Mouse (Mus musculus) intestine, embryonic 14.5 days (tissue): ENCODE measurements around the gene Foxp1. TPM values are rescaled to one million over a fixed set of nuclear protein-coding genes. Genes with fewer than 3 reads are reported as not detected.

Experiments
- ATAC-seq: fragments of 200-750 bp; cut with Nextera tagmentation; replicated peaks from 2 replicates; pipeline ENCODE4 v1.8.0; 2017; ENCODE audit warnings: low read depth, moderate number of reproducible peaks, moderate TSS enrichment, moderate library complexity; ENCODE audit not compliant: low FRiP score, low TSS enrichment
- DNase-seq: peaks from one replicate; pipeline ENCODE4 v3.0.0-alpha.2; 2018; ENCODE audit warnings: low spot score
- H3K27ac ChIP-seq: fragments of 300-500 bp; sonication (generic); 2 replicates; pipeline ENCODE4 v1.5.1; 2014; ENCODE audit warnings: low read depth, mild to moderate bottlenecking, control low read depth
- H3K27me3 ChIP-seq: fragments of 300-500 bp; sonication (generic); replicated peaks from 2 replicates; pipeline ENCODE4 v1.6.1; 2014; ENCODE audit warnings: low read length, control low read depth; ENCODE audit not compliant: control insufficient read depth, insufficient read depth
- H3K36me3 ChIP-seq: fragments of 300-500 bp; sonication (generic); 2 replicates; pipeline ENCODE4 v1.6.1; 2014; ENCODE audit warnings: low read length, control low read depth; ENCODE audit not compliant: control insufficient read depth, insufficient read depth
- H3K4me1 ChIP-seq: fragments of 300-500 bp; sonication (generic); replicated peaks from 2 replicates; pipeline ENCODE4 v1.6.1; 2014; ENCODE audit warnings: low read length, control low read depth, mixed read lengths; ENCODE audit not compliant: control insufficient read depth, insufficient read depth
- H3K4me2 ChIP-seq: fragments of 300-500 bp; sonication (generic); 2 replicates; pipeline ENCODE4 v1.6.1; 2014; ENCODE audit warnings: low read length
- H3K4me3 ChIP-seq: fragments of 300-500 bp; sonication (generic); 2 replicates; pipeline ENCODE4 v1.5.1; 2014; ENCODE audit warnings: low read depth, low read length, control low read depth, mixed read lengths
- H3K9ac ChIP-seq: fragments of 300-500 bp; sonication (generic); 2 replicates; pipeline ENCODE4 v1.6.1; 2014; ENCODE audit warnings: mild to moderate bottlenecking, low read length
- H3K9me3 ChIP-seq: fragments of 300-500 bp; sonication (generic); 2 replicates; pipeline ENCODE4 v1.6.1; 2016; ENCODE audit warnings: low read length, control low read depth; ENCODE audit not compliant: control insufficient read depth
- WGBS: fragments of 180-500 bp; shearing (Covaris S2); extraction: QIAGEN DNeasy Blood & Tissue Kit; methylation state at CpG from one replicate; pipeline ENCODE4 v1.1.7; 2014; 5-methylcytosine and 5-hydroxymethylcytosine counted together
- polyA plus RNA-seq: library from polyadenylated mRNA; unstranded; fragments of >200 nt; fragmentation: Nextera tagmentation; extraction: Ambion mirVana; gene quantifications from 2 replicates; pipeline ENCODE4 v1.2.1, GENCODE M21; 2014

The Foxp1 gene
- polyA plus RNA-seq, 1 experiment from 2014 or later, result 133 TPM

GRCm38 (mm10) chr6:99024588-99024987, 497.9 kb downstream of the Foxp1 start:
- WGBS, result 17% methylated on average over 9 of the region's 9 CpGs
- Histone ChIP-seq H3K36me3 (no peaks in the 10 kb centered on the region), H3K27me3 (no peaks in the 10 kb centered on the region), H3K9ac (peak overlapping the region; percentile 18; the same call in 1 of the 2 replicates), H3K27ac (peak overlapping the region; percentile 23; the same call in 1 of the 2 replicates), H3K4me2 (peak overlapping the region; percentile 78), H3K4me1 (peaks cover 56% of the 10 kb centered on the region), H3K4me3 (peak overlapping the region; percentile 18), H3K9me3 (no peaks in the 10 kb centered on the region)
- DNase-seq, result no peak
- no peak for ATAC-seq

GRCm38 (mm10) chr6:99020570-99021444, 501.7 kb downstream of the Foxp1 start:
- Histone ChIP-seq H3K9me3 (no peaks in the 10 kb centered on the region), H3K36me3 (peaks cover 8% of the 10 kb centered on the region), H3K4me3 (no peak overlapping the region), H3K27ac (no peak overlapping the region), H3K9ac (no peak overlapping the region), H3K4me1 (peaks cover 54% of the 10 kb centered on the region), H3K4me2 (no peak overlapping the region), H3K27me3 (no peaks in the 10 kb centered on the region)
- DNase-seq, result no peak
- ATAC-seq, result no peak
- 39% methylated on average over 12 of the region's 12 CpGs for WGBS

- H3K27ac ChIP-seq, result peak overlapping the region; percentile 48
- no peak overlapping the region for H3K4me3 ChIP-seq
- H3K9ac ChIP-seq, result no peak overlapping the region
- ATAC-seq (0 out of 2 replicates have a peak, but pooled peaks have one; percentile 41), DNase-seq (no peak)
- H3K4me1 ChIP-seq, result peaks cover 43% of the 10 kb centered on the region
- H3K36me3 ChIP-seq, result peaks cover 18% of the 10 kb centered on the region
- peak overlapping the region; percentile 27 for H3K4me2 ChIP-seq
- H3K27me3 ChIP-seq, result no peaks in the 10 kb centered on the region
- no peaks in the 10 kb centered on the region for H3K9me3 ChIP-seq
- 37% methylated on average over 8 of the region's 8 CpGs for WGBS
Observed at GRCm38 (mm10) chr6:99019716-99020115, 502.8 kb downstream of the Foxp1 start.

- peaks cover 23% of the 10 kb centered on the region for H3K36me3 ChIP-seq
- 35% methylated on average over 9 of the region's 9 CpGs for WGBS
- H3K4me2 ChIP-seq, result peak overlapping the region; percentile 27
- H3K4me3 ChIP-seq, result no peak overlapping the region
- no peak for DNase-seq
- no peaks in the 10 kb centered on the region for H3K27me3 ChIP-seq
- H3K27ac ChIP-seq, result peak overlapping the region; percentile 48
- no peak overlapping the region for H3K9ac ChIP-seq
- peak; percentile 77; the same call in 1 of the 2 replicates for ATAC-seq
- peaks cover 41% of the 10 kb centered on the region for H3K4me1 ChIP-seq
- H3K9me3 ChIP-seq, result no peaks in the 10 kb centered on the region
Observed at GRCm38 (mm10) chr6:99019266-99019665, 503.3 kb downstream of the Foxp1 start.

- WGBS, result 52% methylated on average over 16 of the region's 16 CpGs
- H3K27ac ChIP-seq, result no peak overlapping the region
- H3K4me2 ChIP-seq, result no peak overlapping the region
- no peak overlapping the region for H3K4me3 ChIP-seq
- no peaks in the 10 kb centered on the region for H3K27me3 ChIP-seq
- peaks cover 48% of the 10 kb centered on the region for H3K36me3 ChIP-seq
- H3K4me1 ChIP-seq, result peaks cover 27% of the 10 kb centered on the region
- H3K9me3 ChIP-seq, result no peaks in the 10 kb centered on the region
- DNase-seq, result no peak
- H3K9ac ChIP-seq, result no peak overlapping the region
- ATAC-seq, result no peak
Observed at GRCm38 (mm10) chr6:99013866-99014502, 508.5 kb downstream of the Foxp1 start.

- Histone ChIP-seq H3K4me3 (no peak overlapping the region), H3K4me2 (no peak overlapping the region), H3K9ac (no peak overlapping the region), H3K27me3 (no peaks in the 10 kb centered on the region), H3K4me1 (peaks cover 27% of the 10 kb centered on the region), H3K27ac (no peak overlapping the region; the same call in 1 of the 2 replicates), H3K36me3 (peaks cover 54% of the 10 kb centered on the region), H3K9me3 (no peaks in the 10 kb centered on the region)
- DNase-seq (no peak), ATAC-seq (no peak)
- WGBS, result 24% methylated on average over 14 of the region's 14 CpGs
Observed at GRCm38 (mm10) chr6:99013119-99013865, 509.2 kb downstream of the Foxp1 start.

GRCm38 (mm10) chr6:99011895-99012584, 510.5 kb downstream of the Foxp1 start:
- peak overlapping the region; percentile 33; the same call in 1 of the 2 replicates for H3K27ac ChIP-seq
- H3K9ac ChIP-seq, result no peak overlapping the region

GRCm38 (mm10) chr6:99009771-99010170, 512.8 kb downstream of the Foxp1 start:
- peaks cover 69% of the 10 kb centered on the region for H3K36me3 ChIP-seq
- 59% methylated on average over 10 of the region's 10 CpGs for WGBS
- no peak overlapping the region for H3K9ac ChIP-seq
- no peak overlapping the region for H3K4me3 ChIP-seq
- no peaks in the 10 kb centered on the region for H3K27me3 ChIP-seq
- peaks cover 27% of the 10 kb centered on the region for H3K4me1 ChIP-seq
- ATAC-seq, result no peak
- DNase-seq, result no peak
- H3K9me3 ChIP-seq, result no peaks in the 10 kb centered on the region
- H3K4me2 ChIP-seq, result no peak overlapping the region
- H3K27ac ChIP-seq, result no peak overlapping the region

More at GRCm38 (mm10) chr6:99011895-99012584, 510.5 kb downstream of the Foxp1 start:
- 27% methylated on average over 8 of the region's 8 CpGs for WGBS
- Histone ChIP-seq H3K4me1 (peaks cover 27% of the 10 kb centered on the region), H3K4me2 (no peak overlapping the region), H3K4me3 (no peak overlapping the region), H3K9me3 (no peaks in the 10 kb centered on the region), H3K36me3 (peaks cover 66% of the 10 kb centered on the region), H3K27me3 (no peaks in the 10 kb centered on the region)
- ATAC-seq (0 out of 2 replicates have a peak, but pooled peaks have one; percentile 45), DNase-seq (no peak)
